Mouse (Mus musculus): ENCODE results near the gene Fam120b.

DNA sequence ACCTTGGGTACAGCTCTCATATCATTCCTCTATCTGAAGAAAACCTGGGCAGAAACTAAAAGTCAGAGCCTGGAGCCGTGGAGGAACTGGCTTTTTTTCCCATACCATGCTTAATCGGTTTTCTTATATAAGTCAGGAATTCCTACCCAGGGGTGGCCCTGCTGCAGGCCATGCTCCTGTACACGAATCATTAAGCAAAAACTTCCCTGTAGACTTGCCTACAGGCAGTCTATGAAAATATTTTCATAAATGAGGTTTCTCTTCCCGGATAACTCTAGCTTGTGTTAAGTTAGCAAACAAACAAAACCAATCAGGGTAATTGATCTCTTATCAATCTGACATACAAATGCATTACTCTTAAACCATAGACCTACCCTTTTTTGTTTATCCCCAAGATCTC is 7.1 kb upstream of the Fam120b start:
- TF ChIP-seq POLR2A (IDR thresholded peaks at IDR 0.05; ENCODE audit: control insufficient read depth, extremely low read depth, insufficient read depth, low read length, poor library complexity), result no peak
- TF ChIP-seq CTCF (IDR thresholded peaks at IDR 0.05; ENCODE audit: borderline replicate concordance, control insufficient read depth, extremely low read depth, insufficient read depth, low read length, poor library complexity), result no peak
